Mouse (Mus musculus) spleen, postnatal 4 days (tissue): ENCODE measurements around the gene Pawr.
"Not testable (repeated sequence)": the region's sequence is repeated elsewhere in the genome, so short reads cannot be mapped to it uniquely, and the experiment has no call there.

Experiments used
- DNase-seq, 2 experiments: peaks; one replicate each; pipeline ENCODE4 v3.0.0; 2022; ENCODE audit warnings: low spot score in 2 of 2

The Pawr gene

GRCm38 (mm10) chr10:108313845-108314244, 18.1 kb upstream of the Pawr start:
- no peak for DNase-seq

GRCm38 (mm10) chr10:108314396-108314795, 17.5 kb upstream of the Pawr start:
- DNase-seq = no peak

GRCm38 (mm10) chr10:108315236-108315635, 16.7 kb upstream of the Pawr start:
- DNase-seq = no peak

- DNase-seq = no peak
Measured at GRCm38 (mm10) chr10:108328356-108328755, 3.6 kb upstream of the Pawr start.

- DNase-seq = no peak
Measured at GRCm38 (mm10) chr10:108328983-108329382, 2.9 kb upstream of the Pawr start.

GRCm38 (mm10) chr10:108329771-108330170, 2.1 kb upstream of the Pawr start:
- DNase-seq = no peak

- DNase-seq = no peak
Measured at GRCm38 (mm10) chr10:108330964-108331363, 957 bp upstream of the Pawr start.

- DNase-seq = no peak
Measured at GRCm38 (mm10) chr10:108332571-108333541, 935 bp downstream of the Pawr start.

- DNase-seq = no peak
Measured at GRCm38 (mm10) chr10:108333642-108334041, 1.7 kb downstream of the Pawr start.

- DNase-seq = no peak
Measured at GRCm38 (mm10) chr10:108334096-108334495, 2.2 kb downstream of the Pawr start.

- no peak for DNase-seq
Measured at GRCm38 (mm10) chr10:108335736-108336292, 3.9 kb downstream of the Pawr start.

- DNase-seq = no peak
Measured at GRCm38 (mm10) chr10:108336581-108336980, 4.7 kb downstream of the Pawr start.

- no peak for DNase-seq
Measured at GRCm38 (mm10) chr10:108338055-108338961, 6.4 kb downstream of the Pawr start.

GRCm38 (mm10) chr10:108339118-108339517, 7.2 kb downstream of the Pawr start:
- no peak for DNase-seq

GRCm38 (mm10) chr10:108339872-108340271, 8.0 kb downstream of the Pawr start:
- DNase-seq = no peak

- no peak for DNase-seq
Measured at GRCm38 (mm10) chr10:108343734-108344133, 11.8 kb downstream of the Pawr start.

GRCm38 (mm10) chr10:108345123-108345522, 13.2 kb downstream of the Pawr start:
- DNase-seq = no peak

- not testable (repeated sequence) for DNase-seq
Measured at GRCm38 (mm10) chr10:108346301-108346700, 14.4 kb downstream of the Pawr start.

GRCm38 (mm10) chr10:108350125-108351070, 18.5 kb downstream of the Pawr start:
- no peak for DNase-seq

GRCm38 (mm10) chr10:108352944-108353343, 21.0 kb downstream of the Pawr start:
- DNase-seq = no peak
